Mouse (Mus musculus): ENCODE measurements at regions not wholly inside any gene's neighbourhood (a gene's known extent, or its start where the extent isn't known, plus 50 kb on each side); places are given as distances from the start of the nearest gene placed in this dataset.

DNA sequence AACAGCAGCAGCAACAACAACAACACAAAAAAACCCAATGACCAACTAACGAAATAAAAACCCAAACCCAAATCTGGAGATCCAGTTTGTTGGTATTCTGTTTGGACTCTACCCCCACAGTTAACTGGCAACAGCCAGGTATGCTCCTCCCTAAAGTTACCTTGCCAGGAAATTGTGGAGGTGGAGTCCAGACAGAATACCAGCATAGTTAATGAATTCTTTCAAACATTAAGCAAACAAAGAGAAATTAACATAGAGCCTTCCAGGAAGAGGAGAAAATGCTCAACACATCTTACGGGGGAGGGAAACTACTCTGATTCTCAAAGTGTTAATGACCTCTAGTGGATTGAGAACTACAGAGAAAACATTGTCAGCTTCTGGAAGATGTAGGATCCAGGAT lies 148.3 kb upstream of the 1700012A03Rik start:
- TF ChIP-seq CTCF (IDR thresholded peaks at IDR 0.05; ENCODE audit: low read depth) (no peak), EP300 (IDR thresholded peaks at IDR 0.05; ENCODE audit: low read depth) (no peak)
